Mouse (Mus musculus) adrenal gland, adult 2 months (tissue): ENCODE results near the gene Pdia6. TPM values are rescaled to one million over a fixed set of nuclear protein-coding genes. Genes with fewer than 3 reads are reported as not detected.

Source experiments
- DNase-seq: peaks from one replicate; pipeline ENCODE4 v3.0.0; 2021
- long read RNA-seq: library from polyadenylated mRNA; stranded (forward); transcript quantifications from one replicate; pipeline ENCODE4 v2.0.0, GENCODE M21; 2021
- polyA plus RNA-seq: library from polyadenylated mRNA; depleted of rRNA; stranded (reverse); fragments of >200 nt; gene quantifications from 2 replicates; pipeline ENCODE4 v1.2.3, GENCODE M21; 2012; rRNA removed
- total RNA-seq, 2 experiments: library from RNA; stranded (reverse); gene quantifications; 2 replicates each; pipeline ENCODE4 v1.2.3; 2021

Pdia6 gene
- total RNA-seq: 100 to 1,000 TPM; 153 to 218 TPM
- polyA plus RNA-seq: 14.0 and 18.3 TPM in 2 replicates
- long read RNA-seq, transcript Pdia6-201 (13 exons, 2,175 nt): major isoform, 235 of 248 reads
- long read RNA-seq, partial matches to known transcripts: 4 of 248 reads
- long read RNA-seq, other reads (novel, unspliced or antisense): 8 of 248 reads

DNA sequence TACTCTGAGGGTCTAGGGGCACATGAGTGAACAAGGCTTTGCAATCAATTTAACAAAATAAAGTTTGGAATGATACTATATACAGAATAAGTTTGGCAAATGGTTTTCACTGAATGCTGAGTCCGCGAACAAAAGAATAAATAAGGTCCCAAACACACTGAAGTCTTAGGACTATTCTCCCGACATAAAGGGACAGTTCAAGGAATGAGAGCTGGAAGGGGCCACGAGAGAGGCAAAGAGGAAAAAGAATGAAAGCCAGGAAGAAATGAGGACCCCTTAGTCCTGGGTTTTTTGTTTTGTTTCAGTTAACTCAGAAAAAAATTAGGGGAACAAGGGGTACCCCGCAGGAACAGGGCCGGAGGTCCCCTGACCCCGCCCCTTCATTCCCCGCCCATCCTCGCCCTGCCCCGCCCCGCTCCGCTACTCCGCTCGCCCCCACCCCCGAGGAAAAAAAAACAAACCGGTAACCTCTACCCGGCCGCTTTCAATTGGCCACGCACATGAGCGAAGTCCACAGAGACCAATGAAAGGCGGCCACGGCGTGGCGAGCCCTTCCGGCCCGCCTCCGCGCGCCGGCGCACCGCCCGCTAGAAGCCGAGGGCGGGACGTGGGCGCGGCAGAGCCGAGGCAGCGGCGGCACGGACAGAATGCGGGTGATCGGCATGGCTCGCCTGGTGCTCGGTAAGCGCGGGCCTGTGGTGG, at the start of gene Pdia6:
Gene Pdia6, plus strand, starts transcription at position 575 of the 702 bp plus-strand sequence.
- peak; percentile 96 for DNase-seq

DNA sequence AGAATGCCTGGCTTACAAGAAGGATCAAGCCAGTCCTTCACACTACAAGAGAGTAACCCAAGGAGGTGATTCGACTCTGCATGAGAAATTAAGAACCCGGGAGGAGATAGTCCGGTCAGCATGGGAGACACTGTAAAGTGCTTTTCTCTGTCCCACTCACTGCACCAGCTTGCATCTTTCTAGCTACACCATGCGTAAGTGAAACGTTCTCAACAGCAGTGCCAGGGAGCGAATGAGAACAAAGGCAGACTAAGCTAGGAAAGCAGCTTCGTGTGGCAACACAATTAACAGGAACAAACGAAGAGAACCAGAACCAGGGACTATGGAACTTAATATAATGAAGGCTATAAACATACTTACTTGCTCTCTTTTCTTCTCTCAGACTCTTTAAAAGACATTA, 48.0 kb upstream of the Pdia6 start:
- no peak for DNase-seq

DNA sequence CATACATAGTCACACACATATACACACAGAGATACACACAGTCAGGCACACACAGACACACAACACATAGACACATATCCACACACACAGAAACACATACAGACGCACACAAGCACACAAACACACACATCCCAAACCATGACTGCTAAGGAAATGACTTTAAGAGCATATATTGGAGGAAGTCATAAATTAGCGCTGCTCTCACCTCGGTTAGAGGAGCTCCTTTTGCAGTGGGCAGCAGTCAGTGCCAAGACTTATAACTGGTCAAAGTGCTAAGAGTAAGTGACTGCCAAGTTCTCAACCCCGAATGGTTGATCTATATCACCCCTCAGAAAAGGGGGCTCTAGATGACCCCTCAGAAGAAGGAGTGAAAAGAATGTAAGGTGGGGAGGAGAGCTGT, 47.2 kb upstream of the Pdia6 start:
- no peak for DNase-seq

GRCm38 (mm10) chr12:17220631-17221030, 45.7 kb upstream of the Pdia6 start:
- peak; percentile 86 for DNase-seq

GRCm38 (mm10) chr12:17221891-17222428, 44.4 kb upstream of the Pdia6 start:
- DNase-seq: peak; percentile 20

- no peak for DNase-seq
Measured at GRCm38 (mm10) chr12:17223050-17223449, 43.3 kb upstream of the Pdia6 start.

DNA sequence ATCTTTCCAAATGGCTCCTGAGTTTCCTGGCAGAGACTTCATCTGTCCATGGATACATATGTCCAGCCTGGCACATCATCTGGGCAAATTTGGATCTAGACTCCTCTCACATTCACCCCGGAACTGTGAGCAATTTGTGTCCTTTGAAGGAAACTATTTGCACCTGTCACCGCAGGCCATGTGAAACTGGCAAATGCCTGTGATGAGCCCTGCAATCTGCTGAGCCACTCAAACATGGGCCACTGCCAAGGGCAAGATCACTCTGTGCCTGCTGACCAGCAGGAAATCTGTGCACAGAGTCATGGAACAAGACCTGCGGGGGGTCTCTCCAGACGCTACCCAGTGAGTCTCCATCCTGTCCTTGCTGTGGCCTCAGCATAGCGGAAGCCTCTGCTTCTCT, 41.3 kb upstream of the Pdia6 start:
- peak; percentile 71 for DNase-seq

- no peak for DNase-seq
Measured at GRCm38 (mm10) chr12:17227903-17228302, 38.4 kb upstream of the Pdia6 start.

DNA sequence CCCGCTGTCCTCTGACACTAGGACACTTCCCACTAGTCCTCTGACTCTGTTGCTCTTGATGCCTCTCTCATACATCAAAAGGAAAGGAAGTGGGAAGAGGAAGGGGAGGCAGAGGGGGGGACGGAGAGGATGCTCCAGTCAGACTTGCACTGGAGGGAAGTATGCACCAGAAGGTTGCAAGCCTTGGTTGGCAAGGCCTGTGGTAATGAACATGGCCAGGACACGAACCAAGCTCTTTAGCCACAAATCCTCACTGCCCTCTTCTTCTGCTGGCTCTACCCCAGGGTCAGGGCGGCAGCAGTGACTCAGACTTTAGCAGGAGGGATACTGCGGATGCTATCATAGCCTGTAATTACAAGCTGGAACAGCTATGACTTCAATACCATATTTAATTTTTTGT, 35.8 kb upstream of the Pdia6 start:
- DNase-seq: peak; percentile 69

DNA sequence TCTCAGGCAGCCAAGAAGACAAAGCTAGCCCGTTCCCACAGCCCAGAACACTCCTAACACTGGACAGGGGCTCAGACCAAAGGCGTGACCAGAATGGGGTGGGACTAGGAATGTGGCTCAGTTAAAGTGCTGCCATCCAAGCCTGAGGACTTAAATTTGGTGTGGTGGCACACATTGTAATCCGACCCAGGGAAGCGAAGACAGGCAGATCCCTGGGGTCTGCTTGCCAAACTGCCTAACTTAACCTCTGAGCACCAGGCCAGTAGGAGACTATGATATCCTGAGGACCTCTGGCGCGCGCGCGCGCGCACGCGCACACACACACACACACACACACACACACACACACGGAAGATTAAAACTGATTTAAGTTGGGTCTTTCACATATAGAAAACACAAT, 34.8 kb upstream of the Pdia6 start:
- no peak for DNase-seq

- DNase-seq: no peak
Measured at GRCm38 (mm10) chr12:17235535-17236313, 30.6 kb upstream of the Pdia6 start.

DNA sequence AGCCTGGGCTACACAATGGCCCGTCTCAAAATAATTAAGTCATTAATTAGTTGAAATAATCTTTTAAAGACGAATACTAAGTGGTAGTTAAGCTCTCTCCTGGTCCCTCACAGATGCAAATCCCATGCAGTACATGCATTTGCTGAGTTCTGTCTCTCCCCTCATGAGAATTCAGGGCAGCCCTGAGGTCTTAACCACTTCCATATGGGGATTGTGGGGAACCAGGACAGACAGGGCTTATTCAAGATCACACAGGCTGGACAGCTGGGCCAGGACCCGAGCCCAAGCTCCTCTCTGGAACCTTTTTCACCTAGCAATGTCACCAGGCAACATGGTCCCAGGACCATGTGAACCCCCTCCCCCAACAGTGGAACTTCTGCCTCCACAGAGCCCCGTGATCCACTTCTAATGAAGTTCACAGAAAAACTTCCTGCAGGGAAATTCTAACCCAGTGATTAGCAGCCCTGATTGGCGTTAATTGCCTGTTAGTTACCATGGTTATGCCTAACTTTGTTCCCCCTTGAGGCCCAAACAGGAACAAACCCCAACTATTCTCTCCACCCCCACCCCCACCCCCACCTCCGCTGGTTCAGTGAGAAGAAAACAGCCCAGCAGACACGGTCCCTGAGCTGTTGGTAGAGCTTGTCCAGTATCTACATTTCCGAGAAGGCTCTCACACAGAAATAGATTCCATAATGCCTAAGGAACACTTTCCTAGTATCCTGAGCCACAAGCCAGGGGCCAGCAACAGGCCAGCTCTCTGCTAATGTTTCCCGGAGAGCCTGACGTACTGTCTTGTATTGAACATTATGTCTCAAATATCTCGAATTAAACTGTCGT, 27.5 kb upstream of the Pdia6 start:
- no peak for DNase-seq

DNA sequence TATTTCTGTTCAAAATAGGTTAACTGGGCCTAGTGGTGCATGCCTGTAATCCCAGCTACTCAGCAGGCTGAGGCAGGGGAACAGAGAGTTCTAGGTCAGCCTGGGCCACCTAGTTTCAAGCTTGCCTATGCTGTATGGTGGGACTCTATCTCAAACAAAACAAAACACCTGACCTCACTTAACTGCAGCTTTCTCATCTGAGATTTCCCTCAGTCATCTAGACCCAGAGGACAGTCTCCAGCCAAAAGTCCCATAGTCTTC, 27.0 kb upstream of the Pdia6 start:
- DNase-seq: no peak

GRCm38 (mm10) chr12:17241016-17241415, 25.3 kb upstream of the Pdia6 start:
- no peak for DNase-seq

DNA sequence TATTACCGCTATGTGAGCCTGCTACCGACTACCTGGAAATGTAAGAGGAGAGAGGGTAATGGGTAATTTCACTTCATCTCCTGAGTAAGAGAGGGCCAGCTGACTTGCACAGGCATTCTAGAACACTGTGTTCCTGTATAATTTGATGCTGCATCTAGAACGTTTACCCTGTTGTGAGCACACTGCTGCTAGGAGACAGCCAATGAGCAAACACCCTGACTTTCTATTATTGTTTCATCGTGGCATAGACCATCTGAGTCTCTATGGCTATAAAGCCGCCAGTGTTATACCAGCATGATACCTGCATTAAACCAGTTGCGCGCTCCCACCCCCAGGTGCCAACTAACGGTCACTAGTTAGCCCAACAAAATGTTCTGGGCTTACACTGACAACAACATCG, 24.7 kb upstream of the Pdia6 start:
- no peak for DNase-seq

DNA sequence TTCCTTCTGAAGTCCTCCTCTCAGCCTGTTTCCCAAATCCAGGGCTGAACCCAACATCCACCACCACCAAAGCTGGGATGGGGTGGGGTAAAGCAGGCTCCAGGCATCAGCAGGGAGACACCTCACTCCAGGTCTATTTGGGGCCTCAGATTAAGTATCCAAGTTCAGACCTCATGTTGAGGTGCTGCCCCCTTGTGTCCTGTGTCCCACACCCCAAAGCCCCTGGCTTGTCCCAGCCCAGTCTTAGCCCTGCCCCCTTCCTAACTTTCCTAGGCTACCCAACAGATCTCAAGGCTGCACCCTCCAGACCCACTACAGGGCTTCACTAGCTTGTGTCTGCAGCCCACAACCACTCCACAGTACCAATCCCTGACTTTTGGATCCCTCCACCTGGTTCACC, 24.3 kb upstream of the Pdia6 start:
- DNase-seq: peak; percentile 31

- DNase-seq: no peak
Measured at GRCm38 (mm10) chr12:17250962-17251361, 15.4 kb upstream of the Pdia6 start.

DNA sequence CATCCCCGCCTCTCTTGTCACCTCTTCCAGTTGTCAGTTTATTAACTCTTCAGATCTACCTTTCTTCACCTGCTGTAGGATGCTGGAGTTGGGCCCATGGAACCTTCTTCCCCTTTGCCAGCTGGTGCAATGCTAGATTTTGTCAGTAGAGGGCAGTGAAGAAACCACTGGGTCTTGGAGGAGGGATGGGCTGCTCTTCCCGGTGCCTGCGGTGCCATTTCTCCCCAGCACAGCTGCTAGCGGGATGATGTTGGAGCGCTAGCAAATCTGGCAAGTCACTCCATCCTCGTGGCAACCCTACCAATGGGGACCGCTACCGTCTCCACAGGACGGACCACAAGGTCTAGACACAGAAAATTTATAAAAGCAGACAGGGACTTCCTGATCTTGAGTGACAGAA, 13.3 kb upstream of the Pdia6 start:
- peak; percentile 62 for DNase-seq

DNA sequence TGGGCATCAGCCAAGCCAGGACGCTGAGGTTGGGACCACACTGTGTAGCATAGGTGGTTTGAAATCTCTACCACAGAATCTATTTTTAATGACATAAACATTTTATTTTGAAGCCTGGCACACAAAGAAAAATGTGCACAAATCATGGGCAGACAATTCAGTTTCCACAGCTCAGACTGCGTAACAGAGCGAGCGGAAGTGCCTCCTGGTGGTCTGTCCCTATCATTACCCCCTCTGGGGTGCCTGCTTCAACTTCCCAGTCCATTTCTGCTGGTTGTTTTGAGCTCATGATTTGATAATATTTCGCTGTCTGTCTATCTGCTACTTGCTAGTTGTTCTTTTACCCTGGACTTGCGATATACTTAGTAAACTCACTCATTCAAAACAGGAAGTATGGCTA, 10.7 kb upstream of the Pdia6 start:
- DNase-seq: no peak

DNA sequence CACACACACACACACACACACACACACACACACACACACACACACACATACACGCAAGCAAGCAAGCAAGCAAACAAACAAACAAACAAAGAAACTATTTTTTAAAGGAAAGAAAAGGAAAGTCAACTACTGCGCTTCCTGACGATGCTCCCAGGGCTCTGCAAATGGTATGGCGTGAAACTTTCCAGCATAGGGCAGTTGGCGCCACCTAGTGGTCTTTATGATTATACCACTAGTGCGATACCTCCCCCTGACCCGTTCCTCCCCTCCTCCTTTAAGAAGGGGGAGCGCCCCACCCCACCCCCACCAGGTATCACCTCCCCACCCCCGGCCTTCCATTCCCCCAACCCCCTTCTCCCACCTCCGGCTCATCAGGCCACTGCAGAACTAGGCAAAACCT, 9.4 kb upstream of the Pdia6 start:
- peak; percentile 48 for DNase-seq

- no peak for DNase-seq
Measured at GRCm38 (mm10) chr12:17258431-17258830, 7.9 kb upstream of the Pdia6 start.

DNA sequence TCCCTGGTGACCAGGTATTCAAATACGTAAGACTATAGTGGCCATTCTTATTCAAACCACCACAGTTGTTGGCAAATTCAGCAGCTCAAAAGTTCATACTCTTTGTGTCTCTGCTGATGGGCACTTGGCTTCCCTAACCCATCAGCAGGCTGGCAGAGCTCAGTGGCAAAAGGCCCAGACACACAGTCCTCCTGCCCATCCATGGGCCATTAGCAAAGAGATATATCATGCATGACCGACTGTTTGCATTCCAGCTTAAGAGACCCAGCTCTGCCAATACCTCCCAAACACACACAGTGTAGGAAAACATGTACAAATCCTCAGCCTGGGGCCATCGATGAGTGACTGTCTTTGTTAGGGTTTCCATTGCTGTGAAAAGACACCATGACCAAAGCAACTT, 5.3 kb upstream of the Pdia6 start:
- no peak for DNase-seq
